Mouse (Mus musculus) intestine, embryonic 14.5 days (tissue): ENCODE results near the gene Pigv. TPM values are rescaled to one million over a fixed set of nuclear protein-coding genes. Genes with fewer than 3 reads are reported as not detected.

ENCODE experiments used
- ATAC-seq: fragments of 200-750 bp; cut with Nextera tagmentation; replicated peaks from 2 replicates; pipeline ENCODE4 v1.8.0; 2017; ENCODE audit warnings: low read depth, moderate number of reproducible peaks, moderate TSS enrichment, moderate library complexity; ENCODE audit not compliant: low FRiP score, low TSS enrichment
- DNase-seq: peaks from one replicate; pipeline ENCODE4 v3.0.0-alpha.2; 2018; ENCODE audit warnings: low spot score
- H3K27ac ChIP-seq: fragments of 300-500 bp; sonication (generic); 2 replicates; pipeline ENCODE4 v1.5.1; 2014; ENCODE audit warnings: low read depth, mild to moderate bottlenecking, control low read depth
- H3K27me3 ChIP-seq: fragments of 300-500 bp; sonication (generic); replicated peaks from 2 replicates; pipeline ENCODE4 v1.6.1; 2014; ENCODE audit warnings: low read length, control low read depth; ENCODE audit not compliant: control insufficient read depth, insufficient read depth
- H3K36me3 ChIP-seq: fragments of 300-500 bp; sonication (generic); 2 replicates; pipeline ENCODE4 v1.6.1; 2014; ENCODE audit warnings: low read length, control low read depth; ENCODE audit not compliant: control insufficient read depth, insufficient read depth
- H3K4me1 ChIP-seq: fragments of 300-500 bp; sonication (generic); replicated peaks from 2 replicates; pipeline ENCODE4 v1.6.1; 2014; ENCODE audit warnings: low read length, control low read depth, mixed read lengths; ENCODE audit not compliant: control insufficient read depth, insufficient read depth
- H3K4me2 ChIP-seq: fragments of 300-500 bp; sonication (generic); 2 replicates; pipeline ENCODE4 v1.6.1; 2014; ENCODE audit warnings: low read length
- H3K4me3 ChIP-seq: fragments of 300-500 bp; sonication (generic); 2 replicates; pipeline ENCODE4 v1.5.1; 2014; ENCODE audit warnings: low read depth, low read length, control low read depth, mixed read lengths
- H3K9ac ChIP-seq: fragments of 300-500 bp; sonication (generic); 2 replicates; pipeline ENCODE4 v1.6.1; 2014; ENCODE audit warnings: mild to moderate bottlenecking, low read length
- H3K9me3 ChIP-seq: fragments of 300-500 bp; sonication (generic); 2 replicates; pipeline ENCODE4 v1.6.1; 2016; ENCODE audit warnings: low read length, control low read depth; ENCODE audit not compliant: control insufficient read depth
- WGBS: fragments of 180-500 bp; shearing (Covaris S2); extraction: QIAGEN DNeasy Blood & Tissue Kit; methylation state at CpG from one replicate; pipeline ENCODE4 v1.1.7; 2014; 5-methylcytosine and 5-hydroxymethylcytosine counted together
- polyA plus RNA-seq: library from polyadenylated mRNA; unstranded; fragments of >200 nt; fragmentation: Nextera tagmentation; extraction: Ambion mirVana; gene quantifications from 2 replicates; pipeline ENCODE4 v1.2.1, GENCODE M21; 2014

Gene Pigv
- polyA plus RNA-seq, 1 experiment from 2014 or later: 14.4 TPM

- no peak for DNase-seq
- Histone ChIP-seq H3K36me3 (peaks cover 26% of the 10 kb centered on the region), H3K4me1 (peaks cover 9% of the 10 kb centered on the region), H3K4me2 (no peak overlapping the region), H3K27ac (no peak overlapping the region), H3K4me3 (no peak overlapping the region), H3K27me3 (no peaks in the 10 kb centered on the region), H3K9ac (no peak overlapping the region), H3K9me3 (no peaks in the 10 kb centered on the region)
- no peak for ATAC-seq
- WGBS: 78% methylated on average over 7 of the region's 7 CpGs
Observed at GRCm38 (mm10) chr4:133629191-133629590, 43.3 kb downstream of the Pigv start.

- no peak for ATAC-seq
- no peak overlapping the region for H3K4me3 ChIP-seq
- H3K27me3 ChIP-seq: no peaks in the 10 kb centered on the region
- peaks cover 30% of the 10 kb centered on the region for H3K36me3 ChIP-seq
- H3K9me3 ChIP-seq: no peaks in the 10 kb centered on the region
- H3K4me1 ChIP-seq: peaks cover 9% of the 10 kb centered on the region
- H3K9ac ChIP-seq: no peak overlapping the region
- DNase-seq: no peak
- H3K27ac ChIP-seq: no peak overlapping the region
- H3K4me2 ChIP-seq: no peak overlapping the region
- WGBS: 86% methylated on average over 2 of the region's 2 CpGs
Observed at GRCm38 (mm10) chr4:133628517-133628916, 43.9 kb downstream of the Pigv start.

- H3K9ac ChIP-seq: no peak overlapping the region
- 90% methylated on average over 14 of the region's 14 CpGs for WGBS
- no peak overlapping the region for H3K27ac ChIP-seq
- DNase-seq (no peak), ATAC-seq (no peak)
- H3K4me3 ChIP-seq: no peak overlapping the region
- H3K4me1 ChIP-seq: peaks cover 4% of the 10 kb centered on the region
- peaks cover 30% of the 10 kb centered on the region for H3K36me3 ChIP-seq
- H3K9me3 ChIP-seq: no peaks in the 10 kb centered on the region
- H3K4me2 ChIP-seq: no peak overlapping the region
- no peaks in the 10 kb centered on the region for H3K27me3 ChIP-seq
Observed at GRCm38 (mm10) chr4:133627039-133627438, 45.4 kb downstream of the Pigv start.

DNA sequence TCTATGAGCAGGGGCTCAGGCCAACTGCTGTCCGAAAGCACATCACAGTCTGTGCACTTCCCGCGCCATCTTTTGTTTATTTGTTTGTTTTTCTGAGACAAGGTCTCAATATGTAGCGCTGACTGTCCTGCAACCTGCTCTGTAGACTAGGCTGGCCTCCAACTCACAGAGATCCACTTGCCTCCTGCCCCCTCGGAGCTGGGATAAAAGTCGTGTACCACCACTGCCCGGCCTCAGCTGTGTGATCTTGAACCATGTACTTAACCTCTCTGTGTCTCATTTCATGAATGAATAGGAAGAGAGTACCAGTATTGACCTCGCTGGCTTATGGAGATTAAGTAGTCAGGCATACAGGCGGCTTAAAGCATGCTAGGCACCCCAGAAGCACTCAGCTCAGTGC lies 45.8 kb downstream of the Pigv start:
- Histone ChIP-seq H3K9me3 (no peaks in the 10 kb centered on the region), H3K27ac (no peak overlapping the region), H3K4me3 (no peak overlapping the region), H3K4me1 (no peaks in the 10 kb centered on the region), H3K36me3 (peaks cover 30% of the 10 kb centered on the region), H3K4me2 (no peak overlapping the region), H3K9ac (no peak overlapping the region), H3K27me3 (no peaks in the 10 kb centered on the region)
- WGBS: 88% methylated on average over 9 of the region's 9 CpGs
- ATAC-seq: no peak
- DNase-seq: no peak

DNA sequence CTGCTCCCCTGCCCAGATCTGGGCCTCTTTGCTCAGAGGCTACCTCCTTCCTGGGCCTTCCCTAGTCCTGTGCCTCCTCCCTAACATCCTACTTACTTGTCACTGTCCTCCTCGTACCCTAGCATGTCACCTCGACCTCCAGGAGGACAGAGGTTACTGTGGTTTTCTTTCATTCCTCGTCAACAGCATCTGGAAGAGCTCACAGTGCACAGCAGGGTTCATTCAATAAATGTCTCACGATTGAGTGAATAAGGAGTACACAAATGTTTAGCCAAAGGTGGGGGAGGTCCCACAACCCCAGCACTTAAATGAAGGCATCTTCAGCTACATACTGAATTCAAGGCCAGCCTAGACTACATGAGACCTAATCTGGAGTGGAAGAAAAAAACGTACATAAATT lies 46.2 kb downstream of the Pigv start:
- Histone ChIP-seq H3K27me3 (no peaks in the 10 kb centered on the region), H3K9ac (no peak overlapping the region), H3K4me3 (no peak overlapping the region), H3K4me2 (no peak overlapping the region), H3K36me3 (peaks cover 30% of the 10 kb centered on the region), H3K9me3 (no peaks in the 10 kb centered on the region), H3K27ac (no peak overlapping the region), H3K4me1 (no peaks in the 10 kb centered on the region)
- ATAC-seq (no peak), DNase-seq (no peak)
- 65% methylated on average over 5 of the region's 5 CpGs for WGBS

- no peak for DNase-seq
- H3K36me3 ChIP-seq: peaks cover 34% of the 10 kb centered on the region
- H3K4me1 ChIP-seq: no peaks in the 10 kb centered on the region
- no peak overlapping the region for H3K27ac ChIP-seq
- no peak overlapping the region for H3K4me3 ChIP-seq
- ATAC-seq: no peak
- H3K9ac ChIP-seq: no peak overlapping the region
- no peaks in the 10 kb centered on the region for H3K27me3 ChIP-seq
- WGBS: 72% methylated on average over 11 of the region's 11 CpGs
- no peaks in the 10 kb centered on the region for H3K9me3 ChIP-seq
- H3K4me2 ChIP-seq: no peak overlapping the region
Observed at GRCm38 (mm10) chr4:133625621-133626071, 46.8 kb downstream of the Pigv start.

- 83% methylated on average over 7 of the region's 7 CpGs for WGBS
Observed at GRCm38 (mm10) chr4:133624830-133625229, 47.6 kb downstream of the Pigv start.

GRCm38 (mm10) chr4:133622161-133622695 lies 50.2 kb downstream of the Pigv start:
- ATAC-seq (no peak), DNase-seq (no peak)
- no peak overlapping the region for H3K4me2 ChIP-seq
- H3K27me3 ChIP-seq: no peaks in the 10 kb centered on the region
- WGBS: 83% methylated on average over 11 of the region's 11 CpGs
- no peak overlapping the region for H3K9ac ChIP-seq
- no peak overlapping the region for H3K27ac ChIP-seq
- no peak overlapping the region for H3K4me3 ChIP-seq
- H3K9me3 ChIP-seq: no peaks in the 10 kb centered on the region
- H3K36me3 ChIP-seq: peaks cover 37% of the 10 kb centered on the region
- H3K4me1 ChIP-seq: no peaks in the 10 kb centered on the region

More at GRCm38 (mm10) chr4:133624830-133625229, 47.6 kb downstream of the Pigv start:
- no peaks in the 10 kb centered on the region for H3K27me3 ChIP-seq
- DNase-seq (no peak), ATAC-seq (no peak)
- peaks cover 37% of the 10 kb centered on the region for H3K36me3 ChIP-seq
- no peak overlapping the region for H3K9ac ChIP-seq
- no peaks in the 10 kb centered on the region for H3K9me3 ChIP-seq
- no peak overlapping the region for H3K4me2 ChIP-seq
- no peak overlapping the region for H3K27ac ChIP-seq
- no peak overlapping the region for H3K4me3 ChIP-seq
- no peaks in the 10 kb centered on the region for H3K4me1 ChIP-seq

DNA sequence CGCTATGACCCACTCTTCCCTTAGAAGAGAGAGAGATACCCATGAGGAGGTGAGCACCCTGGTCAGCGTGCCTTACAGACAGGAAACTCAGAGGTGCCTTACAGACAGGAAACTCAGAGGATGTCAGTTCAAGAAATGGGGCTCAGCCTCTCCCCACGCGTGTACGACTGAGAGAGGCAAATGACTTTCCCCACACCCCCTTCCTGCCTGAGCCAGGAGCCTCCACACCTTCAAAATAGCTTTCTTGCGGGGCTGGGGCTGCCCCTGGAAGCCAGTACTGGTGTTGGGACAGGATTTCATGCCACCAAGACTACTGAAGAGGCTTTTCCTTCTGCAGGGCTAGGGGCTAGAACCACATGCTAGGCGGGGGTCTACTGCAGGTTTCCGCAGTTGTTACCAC lies 51.8 kb downstream of the Pigv start:
- ATAC-seq: no peak
- peaks cover 28% of the 10 kb centered on the region for H3K36me3 ChIP-seq
- H3K4me1 ChIP-seq: no peaks in the 10 kb centered on the region
- H3K4me3 ChIP-seq: no peak overlapping the region
- no peak overlapping the region for H3K4me2 ChIP-seq
- no peaks in the 10 kb centered on the region for H3K27me3 ChIP-seq
- WGBS: 86% methylated on average over 8 of the region's 8 CpGs
- H3K9ac ChIP-seq: no peak overlapping the region
- no peak for DNase-seq
- no peaks in the 10 kb centered on the region for H3K9me3 ChIP-seq
- H3K27ac ChIP-seq: no peak overlapping the region
